Mouse (Mus musculus): ENCODE data around the gene Slc15a1.

- no peak for TF ChIP-seq CTCF (IDR thresholded peaks at IDR 0.05)
- no peak for TF ChIP-seq EP300 (IDR thresholded peaks at IDR 0.05; ENCODE audit: insufficient read depth, low read depth, low read length)
These were observed 58.1 kb downstream of the Slc15a1 start for GRCm38 (mm10) chr14:121446951-121447350.

Data from heart, adult 2 months (tissue).